Mouse (Mus musculus): ENCODE measurements around the gene Prim2.

DNA sequence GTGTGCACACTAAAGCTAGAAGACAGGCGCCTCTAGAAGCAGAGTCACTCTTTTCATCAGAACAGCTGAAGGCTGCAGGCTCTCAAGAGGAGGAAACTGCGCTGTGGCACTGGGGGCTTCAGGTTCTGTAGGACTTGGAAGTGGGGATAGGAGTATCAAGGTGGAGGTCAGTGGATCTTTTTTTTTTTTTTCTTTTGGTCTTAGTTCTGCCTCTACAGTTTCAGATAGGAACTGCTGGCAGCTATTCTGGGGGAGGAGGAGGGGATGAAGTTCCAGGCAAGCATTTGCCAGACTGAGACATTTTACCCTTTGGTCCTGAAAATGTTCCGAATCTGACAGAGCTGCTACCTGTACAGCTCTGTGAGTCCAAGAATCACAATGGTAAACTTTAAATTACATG is 106.0 kb downstream of the Prim2 start:
- TF ChIP-seq POLR2A (IDR thresholded peaks at IDR 0.05; ENCODE audit: extremely low read depth, insufficient read depth, low read length) (no peak), CTCF (IDR thresholded peaks at IDR 0.05; ENCODE audit: extremely low read depth, insufficient read depth, low read length) (no peak)
